Comparison of ENCODE assay signal across 8 mouse cellular contexts in genomic region chr15:6259957-6260740, GRCm38 (mm10). TPM values are rescaled to one million over a fixed set of nuclear protein-coding genes. Genes with fewer than 3 reads are reported as not detected.
A peak's percentile ranks its signal among the peaks of the same experiment; 100 is the strongest.
DNase-seq lines count a peak whose midpoint lies in the region; ATAC-seq lines count a peak whose summit lies in the region.

No protein-coding gene starts in this region.

- H3K27me3 ChIP-seq in forebrain, embryonic 15.5 days: no peaks in the 10 kb centered on the region
- no peaks in the 10 kb centered on the region for H3K27me3 ChIP-seq in forebrain, embryonic 14.5 days (replicated peaks; ENCODE audit: control insufficient read depth, insufficient read depth, low read length)
- no peaks in the 10 kb centered on the region for H3K27me3 ChIP-seq in liver, embryonic 13.5 days

- intact Hi-C loops in heart, postnatal 10 days (cut with DNase I): loop anchor here (5.0 kb wide), 1 partner anchor 127 kb away; no protein-coding TSS in a partner anchor

- no peaks in the 10 kb centered on the region for H3K36me3 ChIP-seq in forebrain, embryonic 15.5 days
- H3K36me3 ChIP-seq in forebrain, embryonic 14.5 days (ENCODE audit: control insufficient read depth, insufficient read depth, low read length): no peaks in the 10 kb centered on the region
- H3K36me3 ChIP-seq in liver, embryonic 13.5 days: no peaks in the 10 kb centered on the region

- no peak for DNase-seq in forebrain, embryonic 14.5 days (ENCODE audit: low spot score)
- peak; percentile 37 to 41 for DNase-seq in heart, postnatal 10 days
- no peak for DNase-seq in liver, embryonic 13.5 days
- DNase-seq in urinary bladder, postnatal 25 days (ENCODE audit: low spot score): no peak
- DNase-seq in layer of hippocampus, adult 18-20 months (ENCODE audit: low spot score in 2 of 2): no peak
- DNase-seq in adrenal gland, adult 8-10 months: no peak

- 0 out of 2 replicates have a peak overlapping the region, but pooled peaks have one; percentile 11 for H3K27ac ChIP-seq in forebrain, embryonic 15.5 days (replicated peaks)
- no peak overlapping the region for H3K27ac ChIP-seq in forebrain, embryonic 14.5 days (ENCODE audit: low read depth, low read length)
- peak overlapping the region; percentile 23; the same call in 1 of the 2 replicates for H3K27ac ChIP-seq in liver, embryonic 13.5 days

- no peaks in the 10 kb centered on the region for H3K4me1 ChIP-seq in forebrain, embryonic 15.5 days
- no peaks in the 10 kb centered on the region for H3K4me1 ChIP-seq in forebrain, embryonic 14.5 days (ENCODE audit: control insufficient read depth, insufficient read depth, low read length)
- peaks cover 4% of the 10 kb centered on the region; the same call in 1 of the 2 replicates for H3K4me1 ChIP-seq in liver, embryonic 13.5 days (replicated peaks)

- no peak overlapping the region for H3K4me2 ChIP-seq in forebrain, embryonic 15.5 days (replicated peaks)
- no peak overlapping the region for H3K4me2 ChIP-seq in forebrain, embryonic 14.5 days (ENCODE audit: low read length)
- H3K4me2 ChIP-seq in liver, embryonic 13.5 days: no peak overlapping the region

- 55% methylated on average over 3 of the region's 3 CpGs for WGBS in forebrain, embryonic 15.5 days
- WGBS in forebrain, embryonic 14.5 days: 49% methylated on average over 3 of the region's 3 CpGs
- WGBS in liver, embryonic 13.5 days (ENCODE audit: insufficient replicate concordance): 30% methylated on average over 3 of the region's 3 CpGs

- no peak overlapping the region for H3K9ac ChIP-seq in forebrain, embryonic 15.5 days (replicated peaks)
- H3K9ac ChIP-seq in forebrain, embryonic 14.5 days (ENCODE audit: low read length): no peak overlapping the region
- no peak overlapping the region for H3K9ac ChIP-seq in liver, embryonic 13.5 days

- no peaks in the 10 kb centered on the region for H3K9me3 ChIP-seq in forebrain, embryonic 15.5 days
- H3K9me3 ChIP-seq in forebrain, embryonic 14.5 days (replicated peaks; ENCODE audit: control insufficient read depth, low read length): no peaks in the 10 kb centered on the region
- H3K9me3 ChIP-seq in liver, embryonic 13.5 days (replicated peaks): no peaks in the 10 kb centered on the region

- no peak overlapping the region for H3K4me3 ChIP-seq in forebrain, embryonic 15.5 days
- no peak overlapping the region for H3K4me3 ChIP-seq in forebrain, embryonic 14.5 days (ENCODE audit: low read depth, low read length)
- H3K4me3 ChIP-seq in liver, embryonic 13.5 days (replicated peaks): no peak overlapping the region

- ATAC-seq in forebrain, embryonic 15.5 days (replicated peaks): no peak
- ATAC-seq in forebrain, embryonic 14.5 days: no peak
- peak; percentile 82 for ATAC-seq in common myeloid progenitor, adult 5-6 weeks (replicated peaks; ENCODE audit: low read depth, poor library complexity, severe bottlenecking)
- peak; percentile 48; the same call in 1 of the 2 replicates for ATAC-seq in liver, embryonic 13.5 days (ENCODE audit: low read depth)

RNA-seq across cellular contexts. Expression of gene Dab2, which starts 39.4 kb away (rescaled TPM):
- polyA plus RNA-seq in forebrain, embryonic 15.5 days (2015; fragmentation: Nextera tagmentation; extraction: Ambion mirVana): 10.4 and 11.8 TPM in 2 replicates
- 16.1 and 20.1 TPM in 2 replicates for polyA plus RNA-seq in forebrain, embryonic 14.5 days (2014; fragmentation: Nextera tagmentation; extraction: Ambion mirVana)
- 0.59 TPM in 1 of 2 replicates, not detected in the other for total RNA-seq in common myeloid progenitor, adult 5-6 weeks (2017)
- total RNA-seq in heart, postnatal 10 days (2021): 10 to 100 TPM; 42.4 to 50.6 TPM
- 8.3 and 13.9 TPM in 2 replicates for polyA plus RNA-seq in liver, embryonic 13.5 days (2015; fragmentation: Nextera tagmentation; extraction: Ambion mirVana)
- 1 to 10 TPM; 5.8 to 7.1 TPM for total RNA-seq in layer of hippocampus, adult 18-20 months (2021)
- total RNA-seq in adrenal gland, adult 8-10 months (2022): 100 to 1,000 TPM; 433 to 532 (median 460) TPM

Comparison
In these comparisons a context has a peak if more than half of its experiments do, and no peak if none do; other contexts are left out.
1. ATAC-seq: peak in common myeloid progenitor, adult 5-6 weeks (single experiment) and liver, embryonic 13.5 days (single experiment); none in forebrain, embryonic 15.5 days (single experiment) and forebrain, embryonic 14.5 days (single experiment).
2. DNase-seq: peak in heart, postnatal 10 days (2 of 2); none in forebrain, embryonic 14.5 days (single experiment), liver, embryonic 13.5 days (single experiment), urinary bladder, postnatal 25 days (single experiment), layer of hippocampus, adult 18-20 months (0 of 2) and adrenal gland, adult 8-10 months (single experiment).
3. RNA of gene Dab2, which starts 39.4 kb away (total RNA-seq): 433 to 532 TPM in adrenal gland, adult 8-10 months; 42.4 to 50.6 TPM in heart, postnatal 10 days, 5.8 to 7.1 TPM in layer of hippocampus, adult 18-20 months and 0.59 TPM in common myeloid progenitor, adult 5-6 weeks; every median in the first group is over 4 times any median in the second.